Mouse (Mus musculus) ovary, adult 18-20 months (tissue): ENCODE measurements around the gene Tspan4.

ENCODE experiments used
- DNase-seq: peaks from one replicate; pipeline ENCODE4 v3.0.0; 2022; ENCODE audit warnings: low spot score, mixed read lengths

Gene Tspan4

GRCm38 (mm10) chr7:141506278-141506677 is 31.2 kb downstream of the Tspan4 start:
- DNase-seq = no peak

DNA sequence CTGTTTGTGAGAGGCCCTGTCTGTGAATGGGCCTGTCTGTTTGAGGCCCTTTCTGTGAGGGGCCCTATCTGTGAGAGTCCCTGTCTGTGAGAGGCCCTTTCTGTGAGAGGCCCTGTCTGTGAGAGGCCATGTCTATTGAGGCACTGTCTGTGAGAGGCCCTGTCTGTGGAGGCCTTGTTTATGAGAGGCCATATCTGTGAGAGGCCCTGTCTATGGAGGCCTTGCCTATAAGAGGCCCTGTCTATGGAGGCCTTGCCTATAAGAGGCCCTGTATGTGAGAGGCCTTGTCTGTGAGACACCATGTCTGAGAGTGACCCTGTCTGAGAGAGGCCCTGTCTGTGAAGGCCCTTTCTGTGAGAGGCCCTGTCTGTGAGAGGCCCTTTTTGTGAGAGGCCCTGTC is 33.1 kb downstream of the Tspan4 start:
- no peak for DNase-seq

DNA sequence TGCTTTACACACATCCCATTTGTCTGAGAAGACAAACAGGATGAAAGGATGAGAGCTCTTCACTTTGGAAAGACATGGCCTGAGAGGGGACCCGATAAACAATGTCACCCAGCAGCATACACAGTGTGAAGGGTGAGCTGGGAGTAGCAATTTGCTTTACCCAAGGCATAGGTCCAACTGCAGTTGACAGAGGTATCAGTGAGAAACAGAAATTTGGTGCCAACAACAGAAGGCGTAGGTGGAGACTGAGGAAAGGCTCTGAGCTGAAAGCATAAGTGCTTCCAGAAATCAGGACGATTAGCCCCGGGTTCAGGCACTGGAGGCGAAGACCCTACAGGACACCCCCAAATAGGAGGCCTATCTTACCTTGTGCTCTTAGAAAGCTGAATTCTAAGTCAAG is 35.2 kb downstream of the Tspan4 start:
- no peak for DNase-seq

DNA sequence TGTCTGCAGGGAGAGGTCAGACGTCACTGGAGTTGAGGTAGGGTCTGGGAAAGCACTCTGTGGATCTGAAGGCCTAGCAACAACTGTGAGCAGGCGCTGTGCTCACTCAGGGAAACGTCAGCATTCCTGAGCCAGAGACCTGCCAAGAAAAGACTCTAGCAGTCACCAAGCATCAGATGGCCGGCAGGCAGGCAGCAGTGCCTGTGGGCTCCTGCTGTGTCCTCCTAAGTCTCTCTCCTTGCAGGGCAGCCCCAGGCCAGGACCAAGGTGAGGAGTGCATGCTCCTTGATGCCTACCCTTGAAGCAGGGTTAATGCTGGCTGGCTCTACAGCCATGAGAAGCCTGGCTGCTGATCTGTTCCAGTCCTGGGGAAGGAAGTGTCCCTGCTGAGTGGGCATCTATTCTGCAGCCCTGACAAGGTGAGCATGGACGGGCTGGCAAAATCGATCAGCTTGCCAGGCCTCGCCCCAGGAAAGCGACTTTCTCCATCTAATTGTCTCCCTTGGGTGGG is 35.7 kb downstream of the Tspan4 start:
- DNase-seq = no peak

- DNase-seq = no peak
These were observed 42.6 kb downstream of the Tspan4 start for GRCm38 (mm10) chr7:141517638-141518037.

- no peak for DNase-seq
These were observed 43.3 kb downstream of the Tspan4 start for GRCm38 (mm10) chr7:141518296-141518695.

GRCm38 (mm10) chr7:141518926-141519325 is 43.9 kb downstream of the Tspan4 start:
- no peak for DNase-seq

DNA sequence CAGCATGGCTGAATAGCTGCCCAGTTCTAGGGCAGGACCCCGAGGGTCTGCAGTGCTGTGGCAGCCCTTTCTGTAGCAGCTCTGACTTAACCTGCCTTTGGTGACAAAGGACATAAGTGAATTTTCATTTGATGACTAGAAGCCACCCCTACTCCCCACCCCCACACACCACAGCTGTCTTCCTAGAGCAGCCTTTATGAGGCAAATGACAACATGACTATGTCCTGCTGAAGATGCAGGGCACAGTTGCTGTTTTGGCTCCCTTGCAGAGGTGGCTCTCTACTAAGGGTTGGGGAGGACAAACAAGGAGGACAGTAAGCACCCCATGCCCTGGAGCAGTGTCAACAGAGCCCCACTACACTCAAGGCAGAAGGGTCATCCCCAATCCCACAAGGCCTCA is 44.8 kb downstream of the Tspan4 start:
- no peak for DNase-seq

- DNase-seq = no peak
These were observed 48.0 kb downstream of the Tspan4 start for GRCm38 (mm10) chr7:141523007-141523406.

- DNase-seq = no peak
These were observed 49.2 kb downstream of the Tspan4 start for GRCm38 (mm10) chr7:141524271-141524670.

- peak; percentile 37 for DNase-seq
These were observed 49.9 kb downstream of the Tspan4 start for GRCm38 (mm10) chr7:141524760-141525579.

DNA sequence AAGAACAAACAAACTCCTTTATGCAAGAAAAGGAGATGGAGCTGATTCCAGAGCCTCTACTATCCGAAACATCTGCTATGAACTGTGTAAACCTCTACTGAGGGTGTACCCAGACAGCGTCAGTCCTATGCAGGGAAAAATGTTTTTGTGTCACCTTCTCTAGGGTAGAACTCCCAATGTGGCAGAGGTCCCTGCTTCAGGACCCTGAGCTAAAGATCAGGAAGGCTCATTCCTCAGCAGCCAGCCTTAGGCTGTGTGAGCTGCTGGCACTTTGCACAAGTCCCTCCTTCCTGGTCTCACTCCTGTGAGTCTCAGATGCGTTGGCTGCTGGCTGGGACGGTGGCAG is 50.5 kb downstream of the Tspan4 start:
- DNase-seq = no peak

DNA sequence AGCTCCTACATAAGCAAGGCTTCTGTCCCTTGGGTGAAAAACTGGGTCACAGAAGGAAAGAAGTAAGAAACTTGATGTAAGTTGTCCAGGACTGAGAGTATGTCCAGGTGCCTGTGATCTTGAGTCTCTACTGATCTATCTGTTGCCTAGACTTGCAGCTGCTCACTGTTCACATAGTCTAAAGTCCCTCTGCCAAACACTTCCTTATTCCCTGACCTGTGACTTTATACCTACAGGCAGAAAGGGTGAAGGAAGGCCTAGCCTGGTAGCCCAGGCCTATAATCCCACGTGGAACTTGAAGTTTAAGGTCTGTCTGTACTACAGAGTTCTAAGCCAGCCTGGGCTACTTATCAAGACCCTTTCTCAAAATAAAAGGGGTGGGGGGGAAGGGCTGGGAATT is 60.5 kb downstream of the Tspan4 start:
- no peak for DNase-seq

- no peak for DNase-seq
These were observed 64.0 kb downstream of the Tspan4 start for GRCm38 (mm10) chr7:141538852-141539555.

DNA sequence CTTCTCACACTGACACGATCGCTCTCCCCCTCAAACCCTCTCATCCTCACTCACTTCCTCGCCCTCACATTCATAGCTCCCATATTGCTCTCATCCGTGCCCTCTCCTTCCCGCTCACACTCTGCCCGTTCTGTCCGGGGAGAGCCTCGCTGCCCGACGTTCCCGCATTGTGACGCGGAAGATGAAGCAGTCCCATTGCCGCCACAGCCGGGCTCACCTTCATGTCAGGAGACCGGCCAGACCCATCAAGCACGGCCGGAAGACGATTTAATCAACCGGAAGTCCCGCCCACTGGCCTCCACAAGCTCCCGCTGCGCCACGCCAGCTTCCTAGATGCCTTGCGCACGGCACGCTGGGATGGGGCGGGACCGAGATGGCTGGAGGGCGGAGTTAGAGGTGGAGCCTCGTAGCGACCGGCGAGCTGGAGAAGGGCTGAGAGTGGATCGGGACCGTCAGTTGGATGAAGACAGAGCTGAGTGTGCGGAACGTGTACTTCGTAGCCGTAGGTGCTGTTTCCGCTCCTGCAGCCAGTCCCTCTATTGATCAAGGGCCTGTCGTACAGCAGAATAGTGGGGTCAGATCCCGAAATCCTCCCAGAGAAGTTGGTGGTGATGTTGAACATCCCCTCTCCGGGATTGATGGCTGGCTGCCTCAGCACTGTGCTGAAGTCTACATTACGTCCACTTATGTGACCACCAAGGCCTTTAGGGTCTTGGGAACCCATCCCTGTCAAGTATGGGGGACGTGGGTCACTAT is 64.7 kb downstream of the Tspan4 start, which contains the start of gene Chid1:
Gene Chid1, minus strand, starts transcription at position 302 of the 756 bp plus-strand sequence.
- DNase-seq = peak; percentile 95

GRCm38 (mm10) chr7:141540312-141541081 is 65.5 kb downstream of the Tspan4 start:
- peak; percentile 34 for DNase-seq

DNA sequence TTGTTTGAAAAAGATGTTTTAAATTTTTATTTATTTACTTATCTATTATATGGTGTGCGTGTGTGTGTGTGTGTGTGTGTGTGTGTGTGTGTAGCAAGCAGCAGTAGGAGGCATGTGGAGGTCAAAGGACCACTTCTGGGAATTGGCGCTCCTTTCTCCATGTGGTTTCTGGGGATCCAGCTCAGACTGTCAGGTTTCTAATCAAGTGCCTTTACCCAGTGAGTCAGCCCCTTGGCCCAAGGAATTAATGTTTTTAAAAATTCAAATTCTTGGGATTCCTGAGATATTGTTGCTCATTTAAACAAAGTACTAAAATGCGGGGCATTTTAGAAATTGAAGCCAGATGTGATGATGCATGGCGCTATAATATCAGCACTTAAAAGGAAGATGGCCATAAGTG is 66.6 kb downstream of the Tspan4 start:
- DNase-seq = no peak

- DNase-seq = no peak
These were observed 67.5 kb downstream of the Tspan4 start for GRCm38 (mm10) chr7:141542588-141542987.
